Comparison of ENCODE assay signal across 7 mouse cellular contexts in genomic region chr2:102202211-102202770, GRCm38 (mm10).
"Had no signal": no experiment of that assay in that cellular context is flagged by ENCODE, and none has a peak within 500 bp of the region (broad histone marks: within the 10 kb centered on the region; RNA-seq: fewer than 3 reads in every experiment).

No protein-coding gene starts in this region.

- H3K9me3 ChIP-seq: limb, embryonic 10.5 days; liver, embryonic 15.5 days had no signal

- ATAC-seq: midbrain, embryonic 16.5 days had no signal

- H3K36me3 ChIP-seq: limb, embryonic 10.5 days; liver, embryonic 15.5 days had no signal

- H3K4me3 ChIP-seq: left cerebral cortex, adult 2 months; limb, embryonic 10.5 days; liver, embryonic 15.5 days had no signal

- DNase-seq: thymus, postnatal 4 days had no signal

- H3K27ac ChIP-seq: left cerebral cortex, adult 2 months; limb, embryonic 10.5 days; liver, embryonic 15.5 days; stomach, postnatal 0 days had no signal

- H3K9ac ChIP-seq: liver, embryonic 15.5 days had no signal

- H3K4me2 ChIP-seq: liver, embryonic 11.5 days; liver, embryonic 15.5 days had no signal
